Mouse (Mus musculus) liver, adult 2 months (tissue): ENCODE results near the gene Myo18a. TPM values are rescaled to one million over a fixed set of nuclear protein-coding genes. Genes with fewer than 3 reads are reported as not detected.

Experiments used
- DNase-seq: peaks from one replicate; pipeline ENCODE4 v3.0.0-alpha.2; 2011; ENCODE audit warnings: low read depth, low spot score; ENCODE audit errors: extremely low read depth
- H3K27ac ChIP-seq: fragments of 200-500 bp; replicated peaks from 2 replicates; pipeline ENCODE4 v1.5.1; 2012; ENCODE audit warnings: low read depth, mild to moderate bottlenecking, control low read depth, inconsistent platforms, low read length; ENCODE audit not compliant: insufficient read depth
- H3K27me3 ChIP-seq: fragments of 200-500 bp; 2 replicates; pipeline ENCODE4 v1.6.1; 2012; ENCODE audit warnings: mild to moderate bottlenecking, moderate library complexity, low read length, inconsistent platforms; ENCODE audit not compliant: control insufficient read depth, insufficient read depth
- H3K36me3 ChIP-seq: fragments of 200-500 bp; 2 replicates; pipeline ENCODE4 v1.6.1; 2012; ENCODE audit warnings: low read length, inconsistent platforms; ENCODE audit not compliant: control insufficient read depth, insufficient read depth
- H3K4me1 ChIP-seq: fragments of 200-500 bp; 2 replicates; pipeline ENCODE4 v1.6.1; 2011; ENCODE audit warnings: low read length; ENCODE audit not compliant: control insufficient read depth, insufficient read depth
- H3K4me3 ChIP-seq: fragments of 200-500 bp; 2 replicates; pipeline ENCODE4 v1.5.1; 2011; ENCODE audit warnings: low read depth, mild to moderate bottlenecking, control low read depth, low read length, moderate library complexity; ENCODE audit not compliant: insufficient read depth
- H3K79me2 ChIP-seq: fragments of 200-500 bp; 2 replicates; pipeline ENCODE4 v1.6.1; 2012; ENCODE audit warnings: inconsistent platforms, mild to moderate bottlenecking, low read length, moderate library complexity; ENCODE audit not compliant: control insufficient read depth, insufficient read depth
- H3K9ac ChIP-seq: fragments of 200-500 bp; 2 replicates; pipeline ENCODE4 v1.6.1; 2012; ENCODE audit warnings: low read depth, mild to moderate bottlenecking, control low read depth, inconsistent platforms, low read length
- CTCF ChIP-seq: fragments of 200-500 bp; IDR thresholded peaks from 2 replicates; pipeline ENCODE4 v1.5.1; 2011; ENCODE audit warnings: low read depth, low read length, control low read depth
- POLR2A ChIP-seq: fragments of 200-500 bp; IDR thresholded peaks from 2 replicates; pipeline ENCODE4 v1.6.1; 2011; ENCODE audit warnings: low read length, control low read depth; ENCODE audit not compliant: insufficient read depth; ENCODE audit errors: extremely low read depth
- WGBS: fragments of 180-500 bp; shearing (Covaris S2); methylation state at CpG from one replicate; pipeline ENCODE4 v1.1.7; 2018; 5-methylcytosine and 5-hydroxymethylcytosine counted together
- polyA plus RNA-seq: library from polyadenylated mRNA; depleted of rRNA; stranded (reverse); fragments of >200 nt; gene quantifications from 2 replicates; pipeline ENCODE4 v1.2.3, GENCODE M21; 2012
- total RNA-seq: library from RNA; depleted of rRNA; stranded (reverse); fragments of >200 nt; gene quantifications from 2 replicates; pipeline ENCODE4 v1.2.3, GENCODE M21; 2014

Gene Myo18a
- total and polyA plus RNA-seq, 2 experiments = 28.6 to 42.0 TPM

- Histone ChIP-seq H3K36me3 (peaks cover 41% of the 10 kb centered on the region), H3K4me3 (no peak overlapping the region), H3K79me2 (no peaks in the 10 kb centered on the region), H3K27ac (no peak overlapping the region), H3K27me3 (no peaks in the 10 kb centered on the region), H3K9ac (no peak overlapping the region), H3K4me1 (no peaks in the 10 kb centered on the region)
- no peak for TF ChIP-seq CTCF
- no peak for DNase-seq
- WGBS = 78% methylated on average over 24 of the region's 24 CpGs
These were observed 87.6 kb downstream of the Myo18a start for GRCm38 (mm10) chr11:77850401-77851244.

- Histone ChIP-seq H3K36me3 (peaks cover 39% of the 10 kb centered on the region), H3K27me3 (no peaks in the 10 kb centered on the region), H3K4me1 (no peaks in the 10 kb centered on the region), H3K9ac (no peak overlapping the region), H3K79me2 (no peaks in the 10 kb centered on the region), H3K27ac (no peak overlapping the region), H3K4me3 (no peak overlapping the region)
- DNase-seq = no peak
- 91% methylated on average over 6 of the region's 6 CpGs for WGBS
- TF ChIP-seq POLR2A (no peak), CTCF (no peak)
These were observed 88.5 kb downstream of the Myo18a start for GRCm38 (mm10) chr11:77851483-77852010.

- H3K27ac ChIP-seq = no peak overlapping the region
- peaks cover 37% of the 10 kb centered on the region for H3K36me3 ChIP-seq
- no peaks in the 10 kb centered on the region for H3K4me1 ChIP-seq
- no peak overlapping the region for H3K9ac ChIP-seq
- H3K4me3 ChIP-seq = no peak overlapping the region
- no peaks in the 10 kb centered on the region for H3K27me3 ChIP-seq
- WGBS = 73% methylated on average over 3 of the region's 3 CpGs
- DNase-seq = no peak
- no peaks in the 10 kb centered on the region for H3K79me2 ChIP-seq
- TF ChIP-seq POLR2A (no peak), CTCF (no peak)
These were observed 89.1 kb downstream of the Myo18a start for GRCm38 (mm10) chr11:77852195-77852594.

- 94% methylated on average over 17 of the region's 17 CpGs for WGBS
- H3K27me3 ChIP-seq = no peaks in the 10 kb centered on the region
- H3K27ac ChIP-seq = no peak overlapping the region
- no peaks in the 10 kb centered on the region for H3K4me1 ChIP-seq
- H3K9ac ChIP-seq = no peak overlapping the region
- TF ChIP-seq POLR2A (no peak), CTCF (no peak)
- H3K4me3 ChIP-seq = no peak overlapping the region
- no peaks in the 10 kb centered on the region for H3K79me2 ChIP-seq
- H3K36me3 ChIP-seq = peaks cover 37% of the 10 kb centered on the region
- DNase-seq = no peak
These were observed 90.1 kb downstream of the Myo18a start for GRCm38 (mm10) chr11:77852941-77853668.

- DNase-seq = no peak
- TF ChIP-seq CTCF = no peak
- no peak for TF ChIP-seq POLR2A
- WGBS = 72% methylated on average over 3 of the region's 3 CpGs
These were observed 91.6 kb downstream of the Myo18a start for GRCm38 (mm10) chr11:77854641-77855040.

More at GRCm38 (mm10) chr11:77854641-77855040, 91.6 kb downstream of the Myo18a start:
- Histone ChIP-seq H3K79me2 (no peaks in the 10 kb centered on the region), H3K4me3 (no peak overlapping the region), H3K4me1 (no peaks in the 10 kb centered on the region), H3K9ac (no peak overlapping the region), H3K27me3 (no peaks in the 10 kb centered on the region), H3K27ac (no peak overlapping the region), H3K36me3 (peaks cover 35% of the 10 kb centered on the region)
